Mouse (Mus musculus) bone marrow macrophage, adult 2 months (primary cell): ENCODE results near the gene C9. TPM values are rescaled to one million over a fixed set of nuclear protein-coding genes. Genes with fewer than 3 reads are reported as not detected.

Experiments used
- H3K27ac ChIP-seq: 2 replicates; pipeline ENCODE4 v1.5.1; 2012; ENCODE audit warnings: low read depth, low read length; ENCODE audit not compliant: insufficient read depth
- H3K4me1 ChIP-seq: 2 replicates; pipeline ENCODE4 v1.6.1; 2012; ENCODE audit warnings: low read length; ENCODE audit not compliant: control insufficient read depth, insufficient read depth
- H3K4me3 ChIP-seq: 2 replicates; pipeline ENCODE4 v1.5.1; 2012; ENCODE audit warnings: mild to moderate bottlenecking, low read length, moderate library complexity; ENCODE audit not compliant: insufficient read depth
- CTCF ChIP-seq: IDR thresholded peaks from 2 replicates; pipeline ENCODE4 v1.5.1; 2012; ENCODE audit warnings: low read depth, mild to moderate bottlenecking, low read length, moderate library complexity
- POLR2A ChIP-seq: IDR thresholded peaks from 2 replicates; pipeline ENCODE4 v1.6.1; 2012; ENCODE audit warnings: mild to moderate bottlenecking, low read depth, low read length, borderline replicate concordance
- polyA plus RNA-seq: library from polyadenylated mRNA; stranded (reverse); fragments of >200 nt; gene quantifications from 2 replicates; pipeline ENCODE4 v1.2.4, GENCODE M21; 2012; ENCODE audit not compliant: missing spikeins, insufficient read depth, insufficient read length

C9 gene
- polyA plus RNA-seq, 1 experiment, result not detected

DNA sequence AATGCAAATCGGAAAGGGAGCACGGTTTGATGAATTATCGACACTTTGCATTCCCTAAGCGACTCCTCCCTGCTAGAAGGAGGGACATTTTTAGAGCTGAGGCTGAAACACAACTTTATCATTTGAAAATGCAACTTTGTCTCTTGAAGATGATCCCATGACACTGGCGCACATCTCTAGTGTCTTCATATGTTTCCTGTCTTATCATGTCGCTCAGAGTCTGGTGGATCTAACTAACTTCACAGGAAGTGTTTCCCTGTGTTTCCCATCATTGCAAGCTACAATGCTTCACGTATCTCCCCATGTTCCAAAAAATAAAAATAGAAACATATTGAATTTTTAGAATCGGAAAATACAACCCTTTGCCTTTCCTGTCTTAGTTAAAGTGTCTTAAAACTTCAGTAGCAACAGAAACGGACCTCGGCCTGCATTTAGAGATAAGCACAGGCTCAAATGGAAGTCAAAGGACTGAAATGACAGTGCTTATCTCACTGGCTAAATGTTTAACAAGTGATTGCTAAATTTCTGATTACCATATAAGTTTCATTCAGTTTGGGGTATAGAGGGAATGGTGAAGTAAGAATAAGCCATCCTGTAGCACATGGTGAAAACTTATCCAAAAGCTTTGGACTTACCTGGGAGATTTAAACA is 75.5 kb downstream of the C9 start:
- no peak overlapping the region for H3K4me3 ChIP-seq
- no peak for TF ChIP-seq POLR2A
- TF ChIP-seq CTCF, result no peak
- peaks cover 22% of the 10 kb centered on the region for H3K4me1 ChIP-seq
- no peak overlapping the region for H3K27ac ChIP-seq

GRCm38 (mm10) chr15:6522653-6523167 is 77.6 kb downstream of the C9 start, which contains the start of gene Fyb:
TSS of gene Fyb (plus strand) at chr15:6522853.
- peak within 1 kb of the TSS; percentile 95 for H3K27ac ChIP-seq
- H3K4me1 ChIP-seq, result peaks cover 30% of the 10 kb centered on the region
- TF ChIP-seq POLR2A, result no peak
- TF ChIP-seq CTCF, result no peak
- peak within 1 kb of the TSS; percentile 82 for H3K4me3 ChIP-seq

DNA sequence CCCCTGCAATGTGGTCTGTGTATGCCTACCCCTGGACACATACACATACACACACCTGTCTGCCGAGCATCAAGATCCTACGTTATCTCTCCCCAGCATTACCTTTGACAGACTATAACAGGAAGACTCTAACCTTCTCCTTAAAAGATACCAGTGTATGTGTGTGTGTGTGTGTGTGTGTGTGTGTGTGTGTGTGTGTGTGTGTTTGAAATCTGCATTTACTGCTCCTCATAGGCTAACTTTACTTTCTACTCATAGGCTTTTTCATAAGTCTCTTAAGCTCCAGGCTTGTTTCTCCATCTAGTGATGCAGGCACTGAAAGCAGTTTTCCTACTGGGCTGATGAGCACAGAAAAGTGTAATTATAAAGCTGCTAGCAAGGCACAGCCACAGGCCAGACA is 79.7 kb downstream of the C9 start:
- Histone ChIP-seq H3K4me1 (peaks cover 20% of the 10 kb centered on the region), H3K27ac (0 out of 2 replicates have a peak overlapping the region, but pooled peaks have one; percentile 34)

GRCm38 (mm10) chr15:6525386-6525785 is 80.3 kb downstream of the C9 start:
- H3K27ac ChIP-seq, result peak overlapping the region; percentile 34
- H3K4me3 ChIP-seq, result no peak overlapping the region
- peaks cover 16% of the 10 kb centered on the region for H3K4me1 ChIP-seq
- TF ChIP-seq CTCF (no peak), POLR2A (no peak)

More for the DNA sequence above, 79.7 kb downstream of the C9 start:
- TF ChIP-seq CTCF, result no peak
- TF ChIP-seq POLR2A, result no peak
- H3K4me3 ChIP-seq, result no peak overlapping the region

GRCm38 (mm10) chr15:6533858-6534343 is 88.8 kb downstream of the C9 start:
- no peak overlapping the region for H3K4me3 ChIP-seq
- no peak for TF ChIP-seq CTCF
- TF ChIP-seq POLR2A, result no peak
- no peaks in the 10 kb centered on the region for H3K4me1 ChIP-seq

DNA sequence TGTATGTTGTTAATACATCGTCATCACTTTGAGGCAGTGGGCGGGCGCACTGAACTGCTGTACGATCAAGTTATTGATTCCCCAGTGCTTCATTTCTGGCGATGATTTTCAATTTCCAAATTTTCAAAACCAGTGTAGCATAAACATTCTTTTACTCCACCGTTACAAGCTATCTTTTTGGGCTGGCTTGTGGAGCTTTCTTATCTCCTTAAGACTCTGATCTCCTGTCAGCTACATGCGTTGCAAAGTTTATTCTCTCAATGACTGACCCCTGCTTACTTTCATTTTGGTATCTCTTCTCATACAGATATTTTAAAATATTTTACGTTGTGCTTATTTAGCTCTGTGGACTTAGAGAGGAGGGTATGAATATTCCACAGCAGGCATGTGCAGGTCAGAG is 89.5 kb downstream of the C9 start:
- Histone ChIP-seq H3K27ac (no peak overlapping the region), H3K4me1 (no peaks in the 10 kb centered on the region; the same call in 1 of the 2 replicates), H3K4me3 (no peak overlapping the region)
- no peak for TF ChIP-seq POLR2A
- no peak for TF ChIP-seq CTCF

More at GRCm38 (mm10) chr15:6533858-6534343, 88.8 kb downstream of the C9 start:
- no peak overlapping the region for H3K27ac ChIP-seq

DNA sequence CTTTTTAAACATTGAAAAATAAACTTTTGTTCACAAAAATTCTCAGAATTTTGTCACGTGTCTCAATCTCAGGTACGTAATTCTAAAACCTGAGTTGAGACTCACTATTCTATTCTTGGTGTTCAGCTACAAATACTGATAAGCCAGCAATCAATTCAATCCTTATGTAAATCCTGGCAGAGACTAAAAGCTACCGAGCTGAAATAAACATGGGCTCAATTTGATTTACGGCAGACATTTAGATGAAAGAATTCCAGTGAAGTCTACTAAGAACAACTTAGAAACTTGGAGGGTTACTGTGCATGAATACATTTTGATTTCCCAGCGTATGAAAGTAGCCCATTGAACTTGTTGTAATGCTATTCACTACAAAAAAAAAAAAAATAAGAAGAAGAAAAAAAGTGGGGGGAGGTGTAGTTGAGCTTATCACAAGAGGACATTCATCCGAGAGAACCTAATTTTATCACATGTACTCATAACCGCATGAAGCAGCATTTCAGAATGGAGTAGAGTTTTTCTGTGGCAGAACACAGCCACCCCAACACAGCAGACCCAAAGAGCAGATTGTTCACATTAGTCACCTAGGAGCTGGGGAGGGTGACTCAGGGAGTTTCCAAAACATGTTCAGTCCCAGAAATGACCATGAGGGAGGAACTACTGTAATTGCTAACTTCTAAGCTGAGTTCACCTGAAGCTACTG is 94.7 kb downstream of the C9 start:
- TF ChIP-seq CTCF (no peak), POLR2A (no peak)
- Histone ChIP-seq H3K4me1 (peaks cover 16% of the 10 kb centered on the region), H3K27ac (peak overlapping the region; percentile 18; the same call in 1 of the 2 replicates), H3K4me3 (no peak overlapping the region)

Other genes starting within 250 kb of the C9 start
- 517 and 550 TPM in 2 replicates for gene Dab2, start 145.5 kb upstream of the C9 start, polyA plus RNA-seq
- gene Fyb, start 77.5 kb downstream of the C9 start, polyA plus RNA-seq, result 1,205 and 1,358 TPM in 2 replicates